Mouse (Mus musculus) CH12.LX (cell line): ENCODE measurements around the gene Ajm1. TPM values are rescaled to one million over a fixed set of nuclear protein-coding genes. Genes with fewer than 3 reads are reported as not detected.

Source experiments
- DNase-seq: peaks from one replicate; pipeline ENCODE4 v3.0.0-alpha.2; 2013; ENCODE audit errors: extremely low read depth
- H3K27ac ChIP-seq: 2 replicates; pipeline ENCODE4 v1.5.1; 2012; ENCODE audit warnings: low read depth, mild to moderate bottlenecking, control low read depth, moderate library complexity; ENCODE audit not compliant: insufficient read depth
- H3K27me3 ChIP-seq: replicated peaks from 2 replicates; pipeline ENCODE3; 2012; ENCODE audit warnings: inconsistent platforms
- H3K36me3 ChIP-seq, 2 experiments: replicated peaks in 1 of 2; 2 replicates each; pipeline versions ENCODE3 to v1.6.1; 2012; ENCODE audit warnings: inconsistent platforms in 1 of 2, low read length in 1 of 2, mild to moderate bottlenecking in 1 of 2, mixed read lengths in 1 of 2, moderate library complexity in 1 of 2; ENCODE audit not compliant: control insufficient read depth in 1 of 2, insufficient read depth in 1 of 2
- H3K4me1 ChIP-seq, 2 experiments: 2 replicates each; pipeline ENCODE4 v1.6.1; 2012; ENCODE audit warnings: inconsistent platforms in 1 of 2, moderate library complexity in 1 of 2; ENCODE audit not compliant: insufficient read depth in 2 of 2, control insufficient read depth in 1 of 2
- H3K4me2 ChIP-seq: 2 replicates; pipeline ENCODE4 v1.6.1; 2012; ENCODE audit warnings: low read depth, mild to moderate bottlenecking, control low read depth; ENCODE audit not compliant: poor library complexity, insufficient read depth, severe bottlenecking
- H3K4me3 ChIP-seq, 3 experiments: fragments of 150-350 bp in 1 of 3; sonication (generic) in 1 of 3; replicated peaks in 1 of 3; 2 replicates each; pipeline versions ENCODE3 to v1.5.1; 2011 to 2012; ENCODE audit warnings: low read depth in 2 of 3, low read length in 2 of 3, mild to moderate bottlenecking in 2 of 3, moderate library complexity in 2 of 3, control low read depth in 1 of 3, improper control_type of control experiment in 1 of 3, inconsistent platforms in 1 of 3, mixed read lengths in 1 of 3; ENCODE audit not compliant: poor library complexity in 1 of 3
- H3K79me2 ChIP-seq: replicated peaks from 2 replicates; pipeline ENCODE4 v1.6.1; 2012; ENCODE audit warnings: mild to moderate bottlenecking, moderate library complexity; ENCODE audit not compliant: control insufficient read depth, poor library complexity, insufficient read depth, severe bottlenecking; ENCODE audit errors: extremely low read depth
- H3K9ac ChIP-seq: 2 replicates; pipeline ENCODE4 v1.6.1; 2012; ENCODE audit warnings: low read depth, mild to moderate bottlenecking, control low read depth, moderate library complexity; ENCODE audit not compliant: insufficient read depth
- H3K9me3 ChIP-seq: replicated peaks from 2 replicates; pipeline ENCODE3; 2012; ENCODE audit warnings: low read length, inconsistent platforms, mixed read lengths
- BHLHE40 ChIP-seq: IDR thresholded peaks from 2 replicates; pipeline ENCODE4 v1.6.1; 2011; ENCODE audit warnings: mild to moderate bottlenecking, low read depth, low read length, improper control_type of control experiment
- CHD2 ChIP-seq: IDR thresholded peaks from 2 replicates; pipeline ENCODE4 v1.6.1; 2011; ENCODE audit warnings: low read length, improper control_type of control experiment
- CTCF ChIP-seq, 2 experiments: IDR thresholded peaks in 1 of 2; conservative IDR thresholded peaks in 1 of 2; 2 replicates each; pipeline ENCODE4 v1.5.1; 2011 to 2012; ENCODE audit warnings: low read depth in 2 of 2, low read length in 2 of 2, improper control_type of control experiment in 1 of 2, inconsistent platforms in 1 of 2, mild to moderate bottlenecking in 1 of 2, moderate library complexity in 1 of 2
- E2F4 ChIP-seq: IDR thresholded peaks from 2 replicates; pipeline ENCODE4 v1.6.1; 2011; ENCODE audit warnings: low read depth, low read length, improper control_type of control experiment; ENCODE audit not compliant: insufficient replicate concordance
- ELF1 ChIP-seq: IDR thresholded peaks from 2 replicates; pipeline ENCODE4 v1.6.1; 2014; ENCODE audit warnings: low read depth, mild to moderate bottlenecking, inconsistent platforms, low read length, improper control_type of control experiment
- GABPA ChIP-seq: IDR thresholded peaks from 2 replicates; pipeline ENCODE4 v1.6.1; 2012; ENCODE audit warnings: low read depth, low read length, improper control_type of control experiment, inconsistent platforms; ENCODE audit not compliant: insufficient replicate concordance
- HCFC1 ChIP-seq: IDR thresholded peaks from 2 replicates; pipeline ENCODE4 v1.6.1; 2012; ENCODE audit warnings: low read depth, mild to moderate bottlenecking, inconsistent platforms, low read length, improper control_type of control experiment
- IRF4 ChIP-seq: IDR thresholded peaks from 2 replicates; pipeline ENCODE4 v1.6.1; 2014; ENCODE audit warnings: low read depth, mild to moderate bottlenecking, inconsistent platforms, low read length, improper control_type of control experiment
- JUN ChIP-seq: IDR thresholded peaks from 2 replicates; pipeline ENCODE4 v1.6.1; 2011; ENCODE audit warnings: low read depth, mild to moderate bottlenecking, low read length, improper control_type of control experiment, moderate library complexity; ENCODE audit not compliant: insufficient read depth
- KAT2A ChIP-seq: IDR thresholded peaks from 2 replicates; pipeline ENCODE4 v1.6.1; 2012; ENCODE audit warnings: low read length, improper control_type of control experiment, inconsistent platforms; ENCODE audit not compliant: insufficient replicate concordance
- MAX ChIP-seq: IDR thresholded peaks from 2 replicates; pipeline ENCODE4 v1.6.1; 2011; ENCODE audit warnings: low read length, improper control_type of control experiment
- MAZ ChIP-seq: IDR thresholded peaks from 2 replicates; pipeline ENCODE4 v1.6.1; 2012; ENCODE audit warnings: low read depth, mild to moderate bottlenecking, inconsistent platforms, low read length, improper control_type of control experiment, moderate library complexity
- MEF2A ChIP-seq: IDR thresholded peaks from 2 replicates; pipeline ENCODE4 v1.6.1; 2014; ENCODE audit warnings: low read depth, mild to moderate bottlenecking, inconsistent platforms, low read length, improper control_type of control experiment, borderline replicate concordance
- NELFE ChIP-seq: IDR thresholded peaks from 2 replicates; pipeline ENCODE4 v1.6.1; 2011; ENCODE audit warnings: low read depth, low read length, improper control_type of control experiment
- NRF1 ChIP-seq: IDR thresholded peaks from 2 replicates; pipeline ENCODE4 v1.6.1; 2014; ENCODE audit warnings: low read depth, mild to moderate bottlenecking, inconsistent platforms, low read length, improper control_type of control experiment, moderate library complexity
- PAX5 ChIP-seq: IDR thresholded peaks from 2 replicates; pipeline ENCODE4 v1.6.1; 2012; ENCODE audit warnings: low read length, inconsistent platforms, mixed read lengths
- POLR2A ChIP-seq: IDR thresholded peaks from 2 replicates; pipeline ENCODE4 v1.6.1; 2011; ENCODE audit warnings: low read depth, mild to moderate bottlenecking, improper control_type of control experiment, low read length
- POLR2AphosphoS2 ChIP-seq: IDR thresholded peaks from 2 replicates; pipeline ENCODE4 v1.6.1; 2011; ENCODE audit warnings: low read depth, low read length, improper control_type of control experiment
- RAD21 ChIP-seq: IDR thresholded peaks from 2 replicates; pipeline ENCODE4 v1.6.1; 2011; ENCODE audit warnings: low read depth, mild to moderate bottlenecking, low read length, improper control_type of control experiment, moderate library complexity
- SIN3A ChIP-seq: IDR thresholded peaks from 2 replicates; pipeline ENCODE4 v1.6.1; 2012; ENCODE audit warnings: low read length, improper control_type of control experiment, inconsistent platforms
- SMC3 ChIP-seq: IDR thresholded peaks from 2 replicates; pipeline ENCODE4 v1.6.1; 2011; ENCODE audit warnings: low read depth, low read length, improper control_type of control experiment
- TBP ChIP-seq: conservative IDR thresholded peaks from 2 replicates; pipeline ENCODE4 v1.6.1; 2011; ENCODE audit warnings: low read depth, low read length, improper control_type of control experiment
- TCF12 ChIP-seq: IDR thresholded peaks from 2 replicates; pipeline ENCODE4 v1.6.1; 2014; ENCODE audit warnings: low read depth, mild to moderate bottlenecking, inconsistent platforms, low read length, improper control_type of control experiment
- USF1 ChIP-seq: IDR thresholded peaks from 2 replicates; pipeline ENCODE4 v1.6.1; 2014; ENCODE audit warnings: low read depth, mild to moderate bottlenecking, inconsistent platforms, low read length, improper control_type of control experiment
- USF2 ChIP-seq: conservative IDR thresholded peaks from 2 replicates; pipeline ENCODE4 v1.6.1; 2011; ENCODE audit warnings: low read depth, low read length, improper control_type of control experiment
- ZC3H11A ChIP-seq: IDR thresholded peaks from 2 replicates; pipeline ENCODE4 v1.6.1; 2012; ENCODE audit warnings: low read depth, mild to moderate bottlenecking, inconsistent platforms, low read length, improper control_type of control experiment
- ZKSCAN1 ChIP-seq: IDR thresholded peaks from 2 replicates; pipeline ENCODE4 v1.6.1; 2012; ENCODE audit warnings: low read depth, inconsistent platforms, low read length, improper control_type of control experiment, borderline replicate concordance
- ZMIZ1 ChIP-seq: IDR thresholded peaks from 2 replicates; pipeline ENCODE4 v1.6.1; 2012; ENCODE audit warnings: low read depth, mild to moderate bottlenecking, inconsistent platforms, low read length, improper control_type of control experiment
- ZNF384 ChIP-seq: IDR thresholded peaks from 2 replicates; pipeline ENCODE4 v1.6.1; 2012; ENCODE audit warnings: low read depth, low read length, improper control_type of control experiment, inconsistent platforms
- dilution Hi-C: fragments of 300-500 bp; cut with MboI; formaldehyde crosslinking; loops from 2 replicates; pipeline ENCODE4 v1.14.3; 2020; ENCODE audit warnings: low sequenced_read_pairs; ENCODE audit not compliant: extremely low pct_unique_long_range_greater_than_20kb, extremely low pct_ligation_motif_present
- in situ Hi-C: fragments of 300-500 bp; cut with MboI; formaldehyde crosslinking; loops from 3 replicates; pipeline ENCODE4 v1.14.3; 2019; ENCODE audit warnings: low sequenced_read_pairs, low pct_ligation_motif_present, low pct_unique_long_range_greater_than_20kb, mixed read lengths
- polyA plus RNA-seq: library from polyadenylated mRNA; unstranded; fragments of >175 nt; gene quantifications from 2 replicates; pipeline ENCODE4 v1.2.1, GENCODE M21; 2012; ENCODE audit warnings: low read depth; ENCODE audit not compliant: insufficient read length
- total RNA-seq, 2 experiments: library from RNA; depleted of rRNA; stranded (reverse); fragments of 300-350 nt in 1 of 2; fragments of >200 nt in 1 of 2; gene quantifications; 2 replicates each; pipeline ENCODE4 v1.2.3; 2012 to 2014

Ajm1 gene
- total and polyA plus RNA-seq, 3 experiments: 0.31 to 1.4 (median 1.4) TPM

GRCm38 (mm10) chr2:25557221-25557963, 24.2 kb downstream of the Ajm1 start, which contains the start of gene Edf1 (continued):
- TF ChIP-seq BHLHE40 (peak; percentile 92), HCFC1 (peak; percentile 67), MAX (peak; percentile 76), USF1 (no peak), MEF2A (peak; percentile 56; the same call in 1 of the 2 replicates), CHD2 (0 out of 2 replicates have a peak, but pooled peaks have one; percentile 34), POLR2AphosphoS2 (peak; percentile 69; the same call in 1 of the 2 replicates), IRF4 (peak; percentile 51; the same call in 1 of the 2 replicates), ELF1 (peak; percentile 76), GABPA (no peak), ZC3H11A (no peak), PAX5 (no peak), E2F4 (no peak), MAZ (peak; percentile 71), SIN3A (0 out of 2 replicates have a peak, but pooled peaks have one; percentile 81), POLR2A (peak; percentile 95), TCF12 (peak; percentile 68; the same call in 1 of the 2 replicates), USF2 (no peak), CTCF (conservative IDR thresholded peaks at IDR 0.05 in 1 of 2, IDR thresholded peaks at IDR 0.05 in 1 of 2; ENCODE audit: low read depth in 2 of 2, low read length in 2 of 2) (no peak), ZNF384 (peak; percentile 43; the same call in 1 of the 2 replicates), NRF1 (peak; percentile 51)

GRCm38 (mm10) chr2:25556296-25556695, 25.3 kb downstream of the Ajm1 start:
- Histone ChIP-seq H3K79me2 (peaks cover 25% of the 10 kb centered on the region), H3K36me3 (peaks cover 17 to 22% of the 10 kb centered on the region in 2 experiments), H3K27ac (no peak overlapping the region), H3K4me1 (peaks cover 17 to 39% of the 10 kb centered on the region in 2 experiments), H3K9me3 (no peaks in the 10 kb centered on the region), H3K4me2 (no peak overlapping the region), H3K9ac (peak overlapping the region; percentile 97; the same call in 1 of the 2 replicates), H3K27me3 (no peaks in the 10 kb centered on the region), H3K4me3 (no peak overlapping the region)
- in situ Hi-C loops (loop anchor here (10.0 kb wide), 1 partner anchor 131 kb away; the partner anchor contains the start of genes Abca2 and Fut7), dilution Hi-C loops (no loop called here)
- TF ChIP-seq GABPA (no peak), CHD2 (no peak), SMC3 (no peak), USF1 (no peak), TCF12 (no peak), BHLHE40 (no peak), RAD21 (no peak), JUN (no peak), ZMIZ1 (no peak), NELFE (no peak), POLR2A (no peak), KAT2A (no peak), ZKSCAN1 (no peak), TBP (no peak), E2F4 (no peak), NRF1 (no peak), IRF4 (no peak)
- no peak for DNase-seq
